Mouse (Mus musculus) embryonic facial prominence, embryonic 10.5 days (tissue): ENCODE data around the gene Tmem125. TPM values are rescaled to one million over a fixed set of nuclear protein-coding genes. Genes with fewer than 3 reads are reported as not detected.
"Not testable (repeated sequence)": the region's sequence is repeated elsewhere in the genome, so short reads cannot be mapped to it uniquely, and the experiment has no call there.

Experiments used
- DNase-seq: peaks from one replicate; pipeline ENCODE4 v3.0.0-alpha.2; 2017; ENCODE audit warnings: low spot score
- H3K27ac ChIP-seq: fragments of 300-500 bp; sonication (generic); replicated peaks from 2 replicates; pipeline ENCODE4 v1.5.1; 2016; ENCODE audit warnings: mild to moderate bottlenecking
- H3K27me3 ChIP-seq: fragments of 300-500 bp; sonication (generic); replicated peaks from 2 replicates; pipeline ENCODE4 v1.6.1; 2016; ENCODE audit warnings: low read depth, mild to moderate bottlenecking; ENCODE audit not compliant: poor library complexity, severe bottlenecking
- H3K36me3 ChIP-seq: fragments of 300-500 bp; sonication (generic); replicated peaks from 2 replicates; pipeline ENCODE4 v1.6.1; 2016; ENCODE audit warnings: mild to moderate bottlenecking, moderate library complexity
- H3K4me1 ChIP-seq: fragments of 300-500 bp; sonication (generic); 2 replicates; pipeline ENCODE4 v1.6.1; 2016
- H3K4me3 ChIP-seq: fragments of 300-500 bp; sonication (generic); 2 replicates; pipeline ENCODE4 v1.5.1; 2016; ENCODE audit warnings: mild to moderate bottlenecking, moderate library complexity
- H3K9me3 ChIP-seq: fragments of 300-500 bp; sonication (generic); 2 replicates; pipeline ENCODE4 v1.6.1; 2016; ENCODE audit warnings: mild to moderate bottlenecking
- WGBS: fragments of 180-500 bp; shearing (Covaris S2); methylation state at CpG from one replicate; pipeline ENCODE4 v1.1.7; 2016; 5-methylcytosine and 5-hydroxymethylcytosine counted together
- polyA plus RNA-seq: library from polyadenylated mRNA; unstranded; fragments of >200 nt; fragmentation: Nextera tagmentation; extraction: Ambion mirVana; gene quantifications from 2 replicates; pipeline ENCODE4 v1.2.1, GENCODE M21; 2016

Gene Tmem125
- polyA plus RNA-seq, 1 experiment from 2014 or later: 1.1 TPM

DNA sequence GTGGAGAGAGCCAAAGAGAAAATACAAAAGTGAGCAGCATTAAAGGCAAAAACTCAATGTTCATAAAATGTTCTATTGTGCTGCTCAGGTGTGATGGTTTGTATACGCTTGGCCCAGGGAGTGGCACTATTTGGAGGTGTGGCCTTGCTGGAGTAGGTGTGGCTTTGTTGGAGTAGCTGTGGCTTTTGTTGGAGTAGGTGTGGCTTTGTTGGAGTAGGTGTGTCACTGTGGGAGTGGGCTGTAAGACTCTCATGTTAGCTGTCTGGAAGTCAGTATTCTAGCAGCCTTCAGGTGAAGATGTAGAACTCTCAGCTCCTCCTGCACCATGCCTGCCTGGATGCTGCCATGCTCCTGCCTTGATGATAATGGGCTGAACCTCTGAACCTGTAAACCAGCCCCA, 36.7 kb downstream of the Tmem125 start:
- H3K4me3 ChIP-seq, DNase-seq, H3K27ac ChIP-seq, H3K27me3 ChIP-seq, H3K36me3 ChIP-seq, H3K9me3 ChIP-seq: not testable (repeated sequence)
- H3K4me1 ChIP-seq: peaks cover 14% of the 10 kb centered on the region
- WGBS: 85% methylated on average over 1 of the region's 1 CpGs

DNA sequence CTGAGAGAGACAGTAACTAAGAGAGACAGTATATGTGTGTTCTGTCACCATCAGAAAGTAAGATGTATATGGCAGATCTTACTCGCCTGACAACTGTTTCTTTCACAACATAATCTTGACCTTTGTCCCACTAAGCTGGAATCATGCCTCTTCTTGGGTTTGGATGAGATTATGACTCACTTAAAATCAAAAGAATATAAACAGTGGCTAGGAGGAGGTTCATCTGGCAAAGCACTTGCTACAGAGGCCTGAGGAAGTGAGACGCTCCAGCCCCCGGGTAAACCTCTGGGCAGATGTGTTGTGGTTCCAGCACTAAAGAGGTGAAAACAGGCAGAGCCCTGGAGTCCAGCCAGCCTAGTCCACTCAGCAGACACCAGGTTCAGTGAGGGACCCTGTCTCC, 38.3 kb downstream of the Tmem125 start:
- no peak overlapping the region for H3K27ac ChIP-seq
- no peaks in the 10 kb centered on the region for H3K36me3 ChIP-seq
- H3K4me1 ChIP-seq: peaks cover 10% of the 10 kb centered on the region
- no peaks in the 10 kb centered on the region for H3K27me3 ChIP-seq
- DNase-seq: no peak
- no peaks in the 10 kb centered on the region for H3K9me3 ChIP-seq
- 77% methylated on average over 3 of the region's 3 CpGs for WGBS
- no peak overlapping the region for H3K4me3 ChIP-seq

DNA sequence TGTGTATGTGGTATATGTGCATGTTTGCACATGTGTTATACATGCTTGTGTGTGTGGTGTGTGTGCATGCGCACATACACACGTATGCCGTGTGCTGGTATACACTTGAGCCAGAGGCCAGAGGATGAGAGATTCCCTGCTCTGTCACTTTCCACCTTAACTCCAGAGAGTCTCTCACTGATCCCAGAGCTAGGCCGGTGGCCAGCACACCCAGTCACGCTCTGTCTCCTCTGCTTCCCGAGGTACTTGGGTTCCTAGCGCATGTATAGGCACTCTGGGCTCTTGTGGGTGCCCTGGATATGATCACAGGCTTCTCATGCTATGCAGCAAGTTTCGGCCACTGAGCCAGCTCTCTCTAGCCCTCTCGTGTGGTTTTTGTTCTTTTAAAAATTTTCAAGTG, 43.1 kb downstream of the Tmem125 start:
- Histone ChIP-seq H3K4me3 (no peak overlapping the region), H3K27ac (no peak overlapping the region), H3K4me1 (peaks cover 8% of the 10 kb centered on the region; the same call in 1 of the 2 replicates), H3K9me3 (no peaks in the 10 kb centered on the region), H3K36me3 (no peaks in the 10 kb centered on the region), H3K27me3 (no peaks in the 10 kb centered on the region)
- DNase-seq: no peak
- whole genome bisulfite sequencing: 71% methylated on average over 9 of the region's 9 CpGs

DNA sequence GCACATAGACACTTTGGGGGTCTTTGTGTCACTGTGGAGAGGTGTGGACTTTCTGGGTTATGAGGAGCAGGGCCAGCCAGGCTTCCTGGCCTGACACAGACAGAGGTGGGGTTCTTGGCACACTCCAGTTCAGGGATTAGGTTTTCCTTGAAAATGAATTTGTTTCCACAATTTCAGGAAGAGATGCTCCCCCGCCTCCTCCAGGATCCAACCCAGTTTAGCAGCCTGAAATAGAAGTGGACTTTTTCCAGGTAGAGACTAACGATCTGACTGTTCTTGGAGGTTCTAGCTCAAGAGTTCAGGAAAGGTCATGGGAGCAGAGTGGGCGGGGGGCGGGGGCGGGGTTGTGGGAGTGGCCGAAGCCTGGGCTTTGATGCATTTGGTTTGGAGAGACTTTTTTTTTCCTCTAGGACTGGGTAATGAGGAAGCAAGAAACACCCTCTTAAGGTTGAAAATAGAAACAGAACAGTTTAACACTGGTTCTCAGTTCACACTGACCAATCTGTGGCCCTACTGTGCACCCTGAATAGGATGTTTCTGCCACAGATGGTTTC, 43.6 kb downstream of the Tmem125 start:
- Histone ChIP-seq H3K9me3 (no peaks in the 10 kb centered on the region), H3K4me3 (no peak overlapping the region), H3K36me3 (no peaks in the 10 kb centered on the region), H3K27ac (no peak overlapping the region), H3K4me1 (peaks cover 8% of the 10 kb centered on the region; the same call in 1 of the 2 replicates), H3K27me3 (no peaks in the 10 kb centered on the region)
- no peak for DNase-seq
- 52% methylated on average over 6 of the region's 6 CpGs for WGBS

Other genes starting within 250 kb of the Tmem125 start
- gene Szt2, start 134.8 kb downstream of the Tmem125 start, polyA plus RNA-seq: 8.2 and 9.4 TPM in 2 replicates
- gene Med8, start 134.7 kb downstream of the Tmem125 start, polyA plus RNA-seq: 152 and 155 TPM in 2 replicates
- gene Elovl1, start 116.0 kb downstream of the Tmem125 start, polyA plus RNA-seq: 46.9 and 49.9 TPM in 2 replicates
- 402 and 411 TPM in 2 replicates for gene Cdc20, start 106.7 kb downstream of the Tmem125 start, polyA plus RNA-seq
- gene Mpl, start 86.5 kb downstream of the Tmem125 start, polyA plus RNA-seq: 0.94 and 1.2 TPM in 2 replicates
- gene Tie1, start 54.0 kb downstream of the Tmem125 start, polyA plus RNA-seq: 15.4 and 16.5 TPM in 2 replicates
- gene 2610528J11Rik, start 17.0 kb downstream of the Tmem125 start, polyA plus RNA-seq: 3.9 TPM in 2 replicates
- 0.39 and 0.49 TPM in 2 replicates for gene Cfap57, start 76.7 kb upstream of the Tmem125 start, polyA plus RNA-seq
- gene Ebna1bp2, start 76.8 kb upstream of the Tmem125 start, polyA plus RNA-seq: 191 and 209 TPM in 2 replicates
- gene Olfr62, start 114.9 kb upstream of the Tmem125 start, polyA plus RNA-seq: not detected in 2 replicates
- gene Olfr1342, start 148.7 kb upstream of the Tmem125 start, polyA plus RNA-seq: 0.06 TPM in 1 of 2 replicates, not detected in the other
- 0.04 TPM in 1 of 2 replicates, not detected in the other for gene Olfr1341, start 159.5 kb upstream of the Tmem125 start, polyA plus RNA-seq
- gene Olfr1340, start 176.1 kb upstream of the Tmem125 start, polyA plus RNA-seq: not detected in 2 replicates
- not detected in 2 replicates for gene Olfr1339, start 188.1 kb upstream of the Tmem125 start, polyA plus RNA-seq
- gene Olfr1338, start 214.7 kb upstream of the Tmem125 start, polyA plus RNA-seq: not detected in 2 replicates
- not detected in 2 replicates for gene Olfr1337, start 238.5 kb upstream of the Tmem125 start, polyA plus RNA-seq